Mouse (Mus musculus): ENCODE measurements around the gene Rpl11. TPM values are rescaled to one million over a fixed set of nuclear protein-coding genes. Genes with fewer than 3 reads are reported as not detected.

Rpl11 gene
- polyA plus RNA-seq, 1 experiment from 2014 or later, result 410 TPM

- Histone ChIP-seq H3K4me3 (ENCODE audit: low read depth, low read length) (no peak overlapping the region), H3K36me3 (ENCODE audit: control insufficient read depth, insufficient read depth, low read length) (no peaks in the 10 kb centered on the region), H3K4me1 (ENCODE audit: control insufficient read depth, insufficient read depth, low read length) (no peaks in the 10 kb centered on the region), H3K27ac (ENCODE audit: low read depth, low read length) (no peak overlapping the region), H3K9me3 (ENCODE audit: control insufficient read depth, low read length) (no peaks in the 10 kb centered on the region), H3K9ac (ENCODE audit: low read length) (no peak overlapping the region), H3K27me3 (ENCODE audit: control insufficient read depth, insufficient read depth, low read length) (no peaks in the 10 kb centered on the region), H3K4me2 (ENCODE audit: low read depth) (no peak overlapping the region)
- ATAC-seq (ENCODE audit: insufficient read depth, low FRiP score, low TSS enrichment) (no peak), DNase-seq (ENCODE audit: low spot score) (no peak)
- WGBS, result 90% methylated on average over 5 of the region's 5 CpGs
Measured at GRCm38 (mm10) chr4:136057916-136058315, 4.7 kb upstream of the Rpl11 start.

DNA sequence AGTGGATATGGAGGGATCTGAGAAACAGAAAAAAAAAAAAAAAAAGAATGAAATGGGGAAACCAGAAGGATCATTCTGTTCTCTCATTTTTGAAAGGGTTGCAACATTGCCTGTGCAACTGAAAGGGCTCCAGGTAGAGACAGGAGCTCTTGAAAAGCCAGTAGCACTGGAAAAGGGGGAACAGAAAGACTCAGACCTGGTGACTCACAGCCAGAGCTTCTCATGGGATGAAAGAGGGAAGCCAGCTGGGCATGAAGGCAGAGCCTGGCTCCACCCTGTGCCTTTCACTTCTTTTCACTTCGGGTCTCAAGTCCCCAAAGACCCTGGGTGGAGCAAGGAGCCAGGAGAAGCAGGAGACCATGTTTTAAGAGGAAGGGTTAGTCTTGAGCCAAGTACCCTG lies 2.8 kb upstream of the Rpl11 start:
- H3K4me3 ChIP-seq (ENCODE audit: low read depth, low read length), result no peak overlapping the region
- H3K9ac ChIP-seq (ENCODE audit: low read length), result no peak overlapping the region
- H3K4me1 ChIP-seq (ENCODE audit: control insufficient read depth, insufficient read depth, low read length), result peaks cover 11% of the 10 kb centered on the region
- DNase-seq (ENCODE audit: low spot score) (no peak), ATAC-seq (ENCODE audit: insufficient read depth, low FRiP score, low TSS enrichment) (no peak)
- no peaks in the 10 kb centered on the region for H3K9me3 ChIP-seq (ENCODE audit: control insufficient read depth, low read length)
- H3K27me3 ChIP-seq (ENCODE audit: control insufficient read depth, insufficient read depth, low read length), result no peaks in the 10 kb centered on the region
- 36% methylated on average over 1 of the region's 1 CpGs for WGBS
- H3K36me3 ChIP-seq (ENCODE audit: control insufficient read depth, insufficient read depth, low read length), result peaks cover 6% of the 10 kb centered on the region
- H3K27ac ChIP-seq (ENCODE audit: low read depth, low read length), result no peak overlapping the region
- H3K4me2 ChIP-seq (ENCODE audit: low read depth), result no peak overlapping the region

GRCm38 (mm10) chr4:136053843-136054242 lies 615 bp upstream of the Rpl11 start:
- WGBS, result 85% methylated on average over 5 of the region's 5 CpGs
- H3K27ac ChIP-seq (ENCODE audit: low read depth, low read length), result no peak overlapping the region

GRCm38 (mm10) chr4:136052534-136053246 lies 538 bp downstream of the Rpl11 start:
- Histone ChIP-seq H3K9ac (ENCODE audit: low read length) (peak overlapping the region; percentile 99), H3K4me2 (ENCODE audit: low read depth) (peak overlapping the region; percentile 97), H3K9me3 (ENCODE audit: control insufficient read depth, low read length) (no peaks in the 10 kb centered on the region), H3K27me3 (ENCODE audit: control insufficient read depth, insufficient read depth, low read length) (no peaks in the 10 kb centered on the region), H3K4me3 (ENCODE audit: low read depth, low read length) (peak overlapping the region; percentile 99), H3K27ac (ENCODE audit: low read depth, low read length) (peak overlapping the region; percentile 93), H3K4me1 (ENCODE audit: control insufficient read depth, insufficient read depth, low read length) (peaks cover 11% of the 10 kb centered on the region), H3K36me3 (ENCODE audit: control insufficient read depth, insufficient read depth, low read length) (peaks cover 16% of the 10 kb centered on the region)
- WGBS, result under 1% methylated on average over 50 of the region's 50 CpGs
- DNase-seq (ENCODE audit: low spot score) (peak; percentile 35), ATAC-seq (ENCODE audit: insufficient read depth, low FRiP score, low TSS enrichment) (peak; percentile 85)

More at GRCm38 (mm10) chr4:136053843-136054242, 615 bp upstream of the Rpl11 start:
- peak; percentile 7; the same call in 1 of the 2 replicates for ATAC-seq (ENCODE audit: insufficient read depth, low FRiP score, low TSS enrichment)
- Histone ChIP-seq H3K9me3 (ENCODE audit: control insufficient read depth, low read length) (no peaks in the 10 kb centered on the region), H3K4me3 (ENCODE audit: low read depth, low read length) (no peak overlapping the region), H3K4me1 (ENCODE audit: control insufficient read depth, insufficient read depth, low read length) (peaks cover 11% of the 10 kb centered on the region), H3K9ac (ENCODE audit: low read length) (no peak overlapping the region), H3K27me3 (ENCODE audit: control insufficient read depth, insufficient read depth, low read length) (no peaks in the 10 kb centered on the region), H3K36me3 (ENCODE audit: control insufficient read depth, insufficient read depth, low read length) (peaks cover 13% of the 10 kb centered on the region), H3K4me2 (ENCODE audit: low read depth) (no peak overlapping the region)
- DNase-seq (ENCODE audit: low spot score), result no peak

- ATAC-seq (ENCODE audit: insufficient read depth, low FRiP score, low TSS enrichment) (no peak), DNase-seq (ENCODE audit: low spot score) (no peak)
- Histone ChIP-seq H3K27me3 (ENCODE audit: control insufficient read depth, insufficient read depth, low read length) (no peaks in the 10 kb centered on the region), H3K4me1 (ENCODE audit: control insufficient read depth, insufficient read depth, low read length) (peaks cover 11% of the 10 kb centered on the region), H3K4me3 (ENCODE audit: low read depth, low read length) (peak overlapping the region; percentile 99), H3K36me3 (ENCODE audit: control insufficient read depth, insufficient read depth, low read length) (peaks cover 16% of the 10 kb centered on the region), H3K9ac (ENCODE audit: low read length) (peak overlapping the region; percentile 99), H3K9me3 (ENCODE audit: control insufficient read depth, low read length) (no peaks in the 10 kb centered on the region), H3K27ac (ENCODE audit: low read depth, low read length) (no peak overlapping the region), H3K4me2 (ENCODE audit: low read depth) (peak overlapping the region; percentile 97)
- 7% methylated on average over 3 of the region's 3 CpGs for WGBS
Measured at GRCm38 (mm10) chr4:136052060-136052459, 1.2 kb downstream of the Rpl11 start.

GRCm38 (mm10) chr4:136050226-136050625 lies 3.0 kb downstream of the Rpl11 start:
- H3K9ac ChIP-seq (ENCODE audit: low read length), result no peak overlapping the region
- 93% methylated on average over 6 of the region's 6 CpGs for WGBS
- no peak overlapping the region for H3K4me3 ChIP-seq (ENCODE audit: low read depth, low read length)
- ATAC-seq (ENCODE audit: insufficient read depth, low FRiP score, low TSS enrichment), result no peak
- no peak overlapping the region for H3K4me2 ChIP-seq (ENCODE audit: low read depth)
- H3K4me1 ChIP-seq (ENCODE audit: control insufficient read depth, insufficient read depth, low read length), result peaks cover 11% of the 10 kb centered on the region
- no peak overlapping the region for H3K27ac ChIP-seq (ENCODE audit: low read depth, low read length)
- no peaks in the 10 kb centered on the region for H3K27me3 ChIP-seq (ENCODE audit: control insufficient read depth, insufficient read depth, low read length)
- H3K9me3 ChIP-seq (ENCODE audit: control insufficient read depth, low read length), result no peaks in the 10 kb centered on the region
- DNase-seq (ENCODE audit: low spot score), result no peak
- peaks cover 20% of the 10 kb centered on the region for H3K36me3 ChIP-seq (ENCODE audit: control insufficient read depth, insufficient read depth, low read length)

GRCm38 (mm10) chr4:136048291-136049032 lies 4.8 kb downstream of the Rpl11 start:
- peaks cover 11% of the 10 kb centered on the region for H3K4me1 ChIP-seq (ENCODE audit: control insufficient read depth, insufficient read depth, low read length)
- H3K4me2 ChIP-seq (ENCODE audit: low read depth), result no peak overlapping the region

GRCm38 (mm10) chr4:136047626-136048025 lies 5.6 kb downstream of the Rpl11 start:
- H3K9ac ChIP-seq (ENCODE audit: low read length), result no peak overlapping the region
- DNase-seq (ENCODE audit: low spot score) (no peak), ATAC-seq (ENCODE audit: insufficient read depth, low FRiP score, low TSS enrichment) (no peak)
- no peak overlapping the region for H3K4me2 ChIP-seq (ENCODE audit: low read depth)
- H3K36me3 ChIP-seq (ENCODE audit: control insufficient read depth, insufficient read depth, low read length), result peaks cover 20% of the 10 kb centered on the region
- no peak overlapping the region for H3K27ac ChIP-seq (ENCODE audit: low read depth, low read length)
- H3K4me1 ChIP-seq (ENCODE audit: control insufficient read depth, insufficient read depth, low read length), result peaks cover 11% of the 10 kb centered on the region
- no peaks in the 10 kb centered on the region for H3K27me3 ChIP-seq (ENCODE audit: control insufficient read depth, insufficient read depth, low read length)
- no peak overlapping the region for H3K4me3 ChIP-seq (ENCODE audit: low read depth, low read length)
- H3K9me3 ChIP-seq (ENCODE audit: control insufficient read depth, low read length), result no peaks in the 10 kb centered on the region
- WGBS, result 67% methylated on average over 4 of the region's 4 CpGs

More at GRCm38 (mm10) chr4:136048291-136049032, 4.8 kb downstream of the Rpl11 start:
- no peak for DNase-seq (ENCODE audit: low spot score)
- ATAC-seq (ENCODE audit: insufficient read depth, low FRiP score, low TSS enrichment), result no peak
- Histone ChIP-seq H3K27me3 (ENCODE audit: control insufficient read depth, insufficient read depth, low read length) (no peaks in the 10 kb centered on the region), H3K4me3 (ENCODE audit: low read depth, low read length) (no peak overlapping the region), H3K9me3 (ENCODE audit: control insufficient read depth, low read length) (no peaks in the 10 kb centered on the region), H3K27ac (ENCODE audit: low read depth, low read length) (no peak overlapping the region), H3K9ac (ENCODE audit: low read length) (no peak overlapping the region), H3K36me3 (ENCODE audit: control insufficient read depth, insufficient read depth, low read length) (peaks cover 20% of the 10 kb centered on the region)
- 78% methylated on average over 4 of the region's 4 CpGs for WGBS

All from neural tube, embryonic 11.5 days (tissue).